Mouse (Mus musculus): ENCODE data around the gene Fzd5. TPM values are rescaled to one million over a fixed set of nuclear protein-coding genes. Genes with fewer than 3 reads are reported as not detected.

The Fzd5 gene
- polyA plus RNA-seq, 1 experiment from 2014 or later = 5.7 TPM

- Histone ChIP-seq H3K4me2 (ENCODE audit: low read depth, low read length) (no peak overlapping the region), H3K27me3 (ENCODE audit: control insufficient read depth, insufficient read depth, low read length) (no peaks in the 10 kb centered on the region), H3K4me3 (replicated peaks; ENCODE audit: low read length) (no peak overlapping the region), H3K27ac (ENCODE audit: low read length) (peak overlapping the region; percentile 69), H3K36me3 (ENCODE audit: control insufficient read depth, insufficient read depth, low read length) (no peaks in the 10 kb centered on the region), H3K4me1 (ENCODE audit: control insufficient read depth, insufficient read depth, low read length) (peaks cover 14% of the 10 kb centered on the region; the same call in 1 of the 2 replicates), H3K9ac (ENCODE audit: low read length) (no peak overlapping the region), H3K9me3 (replicated peaks; ENCODE audit: control insufficient read depth, low read length) (no peaks in the 10 kb centered on the region)
- WGBS = 53% methylated on average over 7 of the region's 7 CpGs
- no peak for ATAC-seq (ENCODE audit: insufficient read depth, low FRiP score)
Observed at GRCm38 (mm10) chr1:64755971-64756639, 18.6 kb upstream of the Fzd5 start.

GRCm38 (mm10) chr1:64754658-64755057 lies 17.1 kb upstream of the Fzd5 start:
- Histone ChIP-seq H3K4me2 (ENCODE audit: low read depth, low read length) (no peak overlapping the region), H3K36me3 (ENCODE audit: control insufficient read depth, insufficient read depth, low read length) (no peaks in the 10 kb centered on the region), H3K27ac (ENCODE audit: low read length) (peak overlapping the region; percentile 6; the same call in 1 of the 2 replicates), H3K9me3 (replicated peaks; ENCODE audit: control insufficient read depth, low read length) (no peaks in the 10 kb centered on the region), H3K27me3 (ENCODE audit: control insufficient read depth, insufficient read depth, low read length) (no peaks in the 10 kb centered on the region), H3K4me3 (replicated peaks; ENCODE audit: low read length) (no peak overlapping the region), H3K9ac (ENCODE audit: low read length) (no peak overlapping the region), H3K4me1 (ENCODE audit: control insufficient read depth, insufficient read depth, low read length) (peaks cover 14% of the 10 kb centered on the region; the same call in 1 of the 2 replicates)
- 79% methylated on average over 5 of the region's 5 CpGs for WGBS
- no peak for ATAC-seq (ENCODE audit: insufficient read depth, low FRiP score)

- Histone ChIP-seq H3K4me1 (ENCODE audit: control insufficient read depth, insufficient read depth, low read length) (peaks cover 14% of the 10 kb centered on the region; the same call in 1 of the 2 replicates), H3K9me3 (replicated peaks; ENCODE audit: control insufficient read depth, low read length) (no peaks in the 10 kb centered on the region), H3K36me3 (ENCODE audit: control insufficient read depth, insufficient read depth, low read length) (no peaks in the 10 kb centered on the region), H3K9ac (ENCODE audit: low read length) (no peak overlapping the region), H3K27me3 (ENCODE audit: control insufficient read depth, insufficient read depth, low read length) (no peaks in the 10 kb centered on the region), H3K27ac (ENCODE audit: low read length) (no peak overlapping the region), H3K4me3 (replicated peaks; ENCODE audit: low read length) (no peak overlapping the region), H3K4me2 (ENCODE audit: low read depth, low read length) (no peak overlapping the region)
- no peak for ATAC-seq (ENCODE audit: insufficient read depth, low FRiP score)
- WGBS = 67% methylated on average over 7 of the region's 7 CpGs
Observed at GRCm38 (mm10) chr1:64753668-64754067, 16.1 kb upstream of the Fzd5 start.

- ATAC-seq (ENCODE audit: insufficient read depth, low FRiP score) = no peak
- Histone ChIP-seq H3K4me3 (replicated peaks; ENCODE audit: low read length) (no peak overlapping the region), H3K27ac (ENCODE audit: low read length) (no peak overlapping the region), H3K4me1 (ENCODE audit: control insufficient read depth, insufficient read depth, low read length) (peaks cover 14% of the 10 kb centered on the region; the same call in 1 of the 2 replicates), H3K36me3 (ENCODE audit: control insufficient read depth, insufficient read depth, low read length) (no peaks in the 10 kb centered on the region), H3K4me2 (ENCODE audit: low read depth, low read length) (no peak overlapping the region), H3K27me3 (ENCODE audit: control insufficient read depth, insufficient read depth, low read length) (no peaks in the 10 kb centered on the region), H3K9me3 (replicated peaks; ENCODE audit: control insufficient read depth, low read length) (no peaks in the 10 kb centered on the region), H3K9ac (ENCODE audit: low read length) (no peak overlapping the region)
- 73% methylated on average over 8 of the region's 8 CpGs for WGBS
Observed at GRCm38 (mm10) chr1:64753109-64753508, 15.6 kb upstream of the Fzd5 start.

- Histone ChIP-seq H3K27me3 (ENCODE audit: control insufficient read depth, insufficient read depth, low read length) (no peaks in the 10 kb centered on the region), H3K9ac (ENCODE audit: low read length) (no peak overlapping the region), H3K4me3 (replicated peaks; ENCODE audit: low read length) (no peak overlapping the region), H3K36me3 (ENCODE audit: control insufficient read depth, insufficient read depth, low read length) (no peaks in the 10 kb centered on the region), H3K27ac (ENCODE audit: low read length) (no peak overlapping the region), H3K4me2 (ENCODE audit: low read depth, low read length) (no peak overlapping the region), H3K4me1 (ENCODE audit: control insufficient read depth, insufficient read depth, low read length) (no peaks in the 10 kb centered on the region), H3K9me3 (replicated peaks; ENCODE audit: control insufficient read depth, low read length) (no peaks in the 10 kb centered on the region)
- ATAC-seq (ENCODE audit: insufficient read depth, low FRiP score) = no peak
Observed at GRCm38 (mm10) chr1:64744616-64745015, 7.1 kb upstream of the Fzd5 start.

- H3K4me1 ChIP-seq (ENCODE audit: control insufficient read depth, insufficient read depth, low read length) = 0 out of 2 replicates have a peak, but pooled peaks cover 4% of the 10 kb centered on the region
- H3K4me2 ChIP-seq (ENCODE audit: low read depth, low read length) = 0 out of 2 replicates have a peak overlapping the region, but pooled peaks have one; percentile 17
- H3K9me3 ChIP-seq (replicated peaks; ENCODE audit: control insufficient read depth, low read length) = no peaks in the 10 kb centered on the region
- no peaks in the 10 kb centered on the region for H3K27me3 ChIP-seq (ENCODE audit: control insufficient read depth, insufficient read depth, low read length)
- WGBS = 66% methylated on average over 18 of the region's 18 CpGs
- H3K4me3 ChIP-seq (replicated peaks; ENCODE audit: low read length) = 0 out of 2 replicates have a peak overlapping the region, but pooled peaks have one; percentile 9
- ATAC-seq (ENCODE audit: insufficient read depth, low FRiP score) = no peak
- no peak overlapping the region for H3K9ac ChIP-seq (ENCODE audit: low read length)
- no peaks in the 10 kb centered on the region for H3K36me3 ChIP-seq (ENCODE audit: control insufficient read depth, insufficient read depth, low read length)
- no peak overlapping the region for H3K27ac ChIP-seq (ENCODE audit: low read length)
Observed at GRCm38 (mm10) chr1:64742741-64743408, 5.3 kb upstream of the Fzd5 start.

- Histone ChIP-seq H3K4me1 (ENCODE audit: control insufficient read depth, insufficient read depth, low read length) (peaks cover 8% of the 10 kb centered on the region; the same call in 1 of the 2 replicates), H3K9ac (ENCODE audit: low read length) (peak overlapping the region; percentile 57), H3K27me3 (ENCODE audit: control insufficient read depth, insufficient read depth, low read length) (peaks cover 6% of the 10 kb centered on the region; the same call in 1 of the 2 replicates), H3K4me2 (ENCODE audit: low read depth, low read length) (peak overlapping the region; percentile 87), H3K9me3 (replicated peaks; ENCODE audit: control insufficient read depth, low read length) (no peaks in the 10 kb centered on the region), H3K36me3 (ENCODE audit: control insufficient read depth, insufficient read depth, low read length) (no peaks in the 10 kb centered on the region), H3K27ac (ENCODE audit: low read length) (peak overlapping the region; percentile 92), H3K4me3 (replicated peaks; ENCODE audit: low read length) (peak overlapping the region; percentile 75)
- under 1% methylated on average over 14 of the region's 14 CpGs for WGBS
- no peak for ATAC-seq (ENCODE audit: insufficient read depth, low FRiP score)
Observed at GRCm38 (mm10) chr1:64738661-64739082, 1.1 kb upstream of the Fzd5 start.

- H3K27me3 ChIP-seq (ENCODE audit: control insufficient read depth, insufficient read depth, low read length) = peaks cover 6% of the 10 kb centered on the region; the same call in 1 of the 2 replicates
- 0% methylated on average over 11 of the region's 11 CpGs for WGBS
- H3K9me3 ChIP-seq (replicated peaks; ENCODE audit: control insufficient read depth, low read length) = no peaks in the 10 kb centered on the region
- H3K4me2 ChIP-seq (ENCODE audit: low read depth, low read length) = peak overlapping the region; percentile 87
- H3K4me1 ChIP-seq (ENCODE audit: control insufficient read depth, insufficient read depth, low read length) = peaks cover 8% of the 10 kb centered on the region; the same call in 1 of the 2 replicates
- peak overlapping the region; percentile 92 for H3K27ac ChIP-seq (ENCODE audit: low read length)
- peak overlapping the region; percentile 75 for H3K4me3 ChIP-seq (replicated peaks; ENCODE audit: low read length)
- peak overlapping the region; percentile 57 for H3K9ac ChIP-seq (ENCODE audit: low read length)
- peak; percentile 16; the same call in 1 of the 2 replicates for ATAC-seq (ENCODE audit: insufficient read depth, low FRiP score)
- no peaks in the 10 kb centered on the region for H3K36me3 ChIP-seq (ENCODE audit: control insufficient read depth, insufficient read depth, low read length)
Observed at GRCm38 (mm10) chr1:64738180-64738555, 617 bp upstream of the Fzd5 start.

All from stomach, embryonic 16.5 days (tissue).